Mouse (Mus musculus) T-cell, adult 2 months (primary cell): Measurements from ENCODE around the gene Scamp4.

Experiments used
- DNase-seq: peaks from one replicate; pipeline ENCODE4 v3.0.0; 2022; ENCODE audit warnings: low spot score

Scamp4 gene

DNA sequence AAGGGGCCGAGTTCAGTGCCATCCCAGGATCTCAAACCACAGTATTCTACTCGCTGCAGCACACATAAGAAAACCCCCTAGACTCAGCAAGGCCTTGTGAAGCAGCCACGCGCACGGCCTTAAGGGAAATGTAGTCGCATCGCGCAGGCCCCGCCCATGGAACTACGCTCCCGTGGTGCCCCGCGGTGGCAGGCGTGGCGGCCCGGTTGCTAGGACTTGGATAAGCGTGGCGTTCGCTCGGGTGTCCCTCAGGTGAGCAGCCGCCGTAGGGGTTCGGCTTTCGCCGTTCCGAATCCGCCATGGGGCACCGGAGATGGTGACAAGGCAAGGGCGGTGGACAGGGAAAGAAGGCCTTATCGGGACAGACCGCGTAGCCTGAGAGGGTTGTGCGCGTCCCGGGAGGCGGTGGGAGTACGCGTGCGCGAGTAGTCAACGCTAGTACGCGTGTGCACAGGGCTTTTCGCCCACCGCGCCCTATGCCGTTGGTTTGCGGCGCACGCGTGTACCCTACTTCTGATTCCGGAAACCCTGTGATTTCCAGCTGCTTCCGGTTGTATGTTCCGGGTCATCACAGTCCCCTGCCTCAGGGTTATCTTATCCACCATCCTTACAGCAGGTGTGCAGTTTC lies at the start of gene Scamp4, which contains the start of gene Adat3:
TSS of gene Scamp4 (plus strand) at position 175 of the 628 bp plus-strand sequence.
TSS of gene Adat3 (plus strand) at position 183 of the 628 bp plus-strand sequence.
- peak; percentile 96 for DNase-seq

DNA sequence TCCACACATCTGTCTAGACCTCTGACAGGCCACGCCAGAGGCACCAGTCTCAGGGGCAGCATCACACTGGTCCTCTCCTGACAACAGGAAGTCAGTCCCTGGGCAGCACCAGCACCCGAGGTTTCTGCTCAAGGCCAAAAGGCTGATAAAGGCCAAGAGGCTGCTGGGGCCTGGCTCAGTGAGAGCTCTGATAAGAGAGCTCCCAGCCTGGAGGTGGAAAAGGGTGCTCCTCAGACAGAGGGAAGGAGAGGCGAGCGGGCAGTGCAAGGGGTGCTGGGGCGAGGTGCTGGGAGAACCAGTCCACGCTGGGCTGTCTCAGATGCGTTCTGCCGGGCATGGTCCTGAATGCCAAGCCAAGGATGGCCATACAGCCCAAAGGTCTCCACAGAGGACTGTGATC lies 49.1 kb upstream of the Scamp4 start:
- no peak for DNase-seq

DNA sequence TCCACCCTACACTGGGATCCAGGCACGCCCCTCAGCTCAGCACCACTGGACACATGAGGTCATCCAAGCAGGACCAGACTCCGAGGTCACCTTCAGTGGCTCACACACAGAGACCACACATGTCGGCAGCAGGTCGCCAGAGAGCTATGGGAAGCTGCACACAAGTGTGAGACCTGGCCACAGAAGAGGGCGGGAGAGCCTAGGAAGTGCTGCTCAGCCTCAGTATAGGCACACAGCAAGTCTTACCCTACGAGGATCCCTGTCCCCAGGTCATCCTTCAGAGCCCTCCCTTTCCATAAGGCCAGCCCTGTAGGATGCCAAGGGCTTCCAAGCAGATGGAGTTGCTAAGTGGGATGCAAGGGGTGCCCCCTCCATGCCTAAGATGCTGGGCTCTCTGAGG lies 48.7 kb upstream of the Scamp4 start:
- no peak for DNase-seq

DNA sequence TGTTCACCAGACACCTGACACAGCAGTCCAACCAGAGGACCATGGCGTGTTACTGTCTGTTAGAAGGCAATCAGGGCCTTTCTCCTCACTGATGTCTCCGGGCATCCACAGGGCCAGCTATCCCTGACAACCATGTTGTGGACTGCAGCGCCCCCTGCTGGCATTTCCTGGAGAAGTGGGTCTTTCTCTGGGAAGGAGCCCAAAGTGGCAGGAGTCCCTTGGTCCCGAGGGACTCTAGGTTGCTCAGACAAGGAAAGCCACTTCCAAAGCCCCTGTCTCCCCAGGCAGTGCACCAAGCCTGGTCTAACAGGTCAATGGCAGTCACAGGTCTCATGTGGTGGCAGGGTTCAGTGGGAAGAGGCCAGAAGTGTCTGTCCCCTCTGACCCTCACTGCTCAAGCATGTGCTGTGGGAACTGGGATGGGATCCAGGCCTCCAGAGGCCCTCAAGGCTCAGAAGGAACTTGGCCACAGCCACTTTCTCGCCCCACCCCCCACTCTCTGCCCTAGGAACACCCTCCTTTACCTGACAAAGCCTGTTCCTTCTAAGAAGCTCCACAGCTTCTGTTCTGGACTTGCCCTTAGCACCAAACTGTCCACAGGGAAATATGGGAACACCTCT lies 45.2 kb upstream of the Scamp4 start:
- peak; percentile 62 for DNase-seq

DNA sequence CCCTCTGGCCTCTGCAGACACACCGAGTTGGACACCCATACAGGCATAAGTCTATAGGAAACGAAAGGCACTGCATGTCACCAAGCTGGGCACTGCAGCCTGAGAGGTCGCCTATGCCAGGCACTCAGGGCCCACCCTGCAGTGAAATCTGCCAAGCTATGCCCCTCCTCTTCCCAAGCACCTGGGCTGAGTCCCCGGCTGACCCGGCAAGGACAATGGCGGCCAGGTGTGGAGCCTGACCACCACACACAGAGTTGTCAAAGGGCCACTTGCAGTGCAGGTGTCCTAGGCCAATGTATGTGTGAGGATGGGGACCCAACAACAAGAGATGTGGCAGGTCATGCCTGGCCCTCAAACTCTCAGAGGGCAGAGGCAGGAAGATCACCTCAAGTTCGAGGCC lies 43.2 kb upstream of the Scamp4 start:
- no peak for DNase-seq

DNA sequence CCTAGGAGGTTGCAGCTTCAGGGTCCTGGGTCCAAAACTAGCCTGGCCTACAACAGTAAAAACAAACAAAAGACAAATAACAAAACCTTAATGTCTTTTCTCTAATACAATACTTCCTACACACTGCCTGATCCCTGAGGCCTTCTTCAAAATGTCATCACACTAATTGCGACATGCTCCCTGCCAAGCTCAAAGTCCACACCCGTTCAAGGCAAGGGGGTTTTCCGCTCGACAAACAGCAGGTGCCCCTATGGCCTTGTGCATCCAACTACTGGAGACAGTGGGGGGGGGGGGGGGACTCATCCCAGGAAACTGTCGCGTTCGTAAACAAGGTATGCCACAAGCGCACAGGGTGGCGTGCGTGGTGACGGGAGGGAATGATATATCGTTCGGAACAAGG lies 42.1 kb upstream of the Scamp4 start:
- no peak for DNase-seq

DNA sequence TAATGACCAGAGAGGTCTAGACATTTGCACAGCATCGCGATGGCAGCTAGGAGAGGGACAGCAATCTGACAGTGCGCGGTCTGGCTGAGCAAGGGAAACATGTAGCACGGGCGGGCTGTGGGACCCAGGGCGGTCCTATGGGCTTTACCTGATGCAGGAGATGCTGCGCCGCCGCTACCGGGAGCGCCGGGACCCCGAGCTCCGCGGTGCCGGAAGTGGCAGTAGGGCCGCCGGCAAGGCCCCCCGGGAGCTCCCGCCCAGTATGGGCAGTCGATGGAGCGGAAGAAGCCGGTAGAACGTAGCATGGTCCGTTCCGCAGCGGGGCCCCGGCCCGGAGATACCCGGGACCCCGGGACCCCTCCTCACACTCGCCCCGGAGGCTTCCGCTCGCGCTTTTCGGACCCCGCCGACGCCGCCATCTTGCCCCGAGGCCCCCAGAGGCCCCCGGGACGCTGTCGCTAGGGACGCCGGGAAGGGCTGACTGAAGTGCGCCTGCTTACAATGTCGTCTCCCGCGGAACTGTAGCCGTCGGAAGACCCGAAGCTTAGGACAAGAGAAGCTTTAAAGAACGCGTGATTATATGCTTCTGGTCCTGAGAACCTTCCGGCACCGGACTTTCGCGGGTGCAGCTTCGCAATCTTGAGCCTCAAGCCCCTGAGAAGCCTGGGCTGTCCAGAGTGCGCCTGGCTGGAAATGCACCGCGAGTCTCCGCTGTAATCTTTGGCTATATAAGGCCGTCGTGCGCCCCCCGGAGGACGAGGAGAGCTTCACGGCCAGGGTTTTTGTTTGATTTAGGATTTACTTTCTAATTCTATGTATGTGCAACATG lies 41.3 kb upstream of the Scamp4 start, which contains the start of gene Rexo1:
TSS of gene Rexo1 (minus strand) at position 445 of the 829 bp plus-strand sequence.
- DNase-seq, result peak; percentile 92

DNA sequence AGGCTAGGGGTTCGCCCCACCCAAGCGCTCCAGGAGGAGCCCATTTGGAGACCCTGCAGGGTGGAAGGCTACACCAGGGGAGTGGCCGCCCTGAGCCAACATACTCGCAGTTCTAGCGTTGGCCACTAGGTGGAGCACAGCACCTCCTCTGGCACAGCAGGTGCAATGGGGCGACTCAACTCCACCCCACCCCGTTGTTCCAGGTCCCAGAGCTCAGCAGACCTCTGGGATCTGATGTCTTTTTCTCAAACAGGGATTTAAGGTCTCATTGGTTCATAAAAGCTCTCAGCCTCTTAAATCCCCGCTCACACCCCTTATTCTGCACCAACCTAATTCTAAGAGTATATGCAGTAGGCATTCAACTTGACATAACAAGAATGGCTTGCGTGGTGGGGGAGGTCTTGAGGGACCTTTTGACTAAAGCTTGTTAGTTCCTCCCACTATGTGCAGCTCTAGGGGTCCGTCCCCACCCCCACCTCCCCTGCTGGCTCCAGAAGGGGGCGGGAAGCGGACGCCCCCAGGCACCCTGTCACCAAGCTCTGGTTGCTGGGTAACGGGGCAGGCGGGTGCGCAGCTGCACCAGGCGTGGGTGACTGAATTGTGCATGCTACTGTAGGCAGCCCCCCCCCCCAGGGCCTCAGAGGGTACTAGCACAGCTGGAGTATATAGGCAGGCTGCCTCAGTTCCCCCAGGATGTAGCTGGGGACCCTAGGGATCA lies 36.1 kb upstream of the Scamp4 start:
- peak; percentile 81 for DNase-seq

DNA sequence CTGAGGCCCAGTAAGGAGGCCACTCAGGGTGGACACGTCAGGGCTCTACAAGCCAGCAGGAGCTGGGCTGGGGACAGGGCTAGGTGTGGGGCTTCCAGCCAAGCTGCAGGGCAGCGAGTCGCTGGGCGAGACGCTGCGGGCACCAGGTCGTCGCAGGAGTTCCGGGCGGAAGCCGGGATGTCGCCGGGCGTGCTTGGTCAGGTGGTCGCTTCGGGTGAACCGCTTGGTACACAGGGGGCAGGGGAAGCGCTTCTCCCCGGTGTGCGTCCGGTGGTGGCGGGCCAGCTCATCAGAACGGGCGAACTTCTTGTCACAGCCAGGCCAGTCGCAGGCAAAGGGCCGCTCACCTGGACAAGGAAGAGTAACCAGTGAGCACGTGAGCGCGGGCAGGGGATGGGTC lies 33.8 kb upstream of the Scamp4 start:
- no peak for DNase-seq

DNA sequence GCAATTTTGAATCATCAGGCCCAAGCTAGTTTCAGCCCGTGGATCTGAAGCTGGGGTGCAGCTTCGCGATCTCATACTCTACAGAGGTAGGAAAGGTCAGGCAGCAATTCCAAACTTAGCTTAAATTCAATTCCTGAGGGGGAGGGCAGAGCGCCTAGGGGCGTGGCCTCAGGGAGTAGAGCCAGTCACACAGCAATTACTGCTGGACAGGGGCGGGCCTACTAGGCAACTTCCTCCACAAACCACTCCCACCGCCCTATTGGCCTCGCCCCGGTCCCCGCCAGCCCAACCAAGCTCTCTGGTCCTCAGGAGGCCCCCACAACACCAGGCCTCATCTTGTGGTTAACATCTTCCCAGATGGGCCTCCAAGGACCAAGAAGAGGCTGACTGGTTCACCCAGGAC lies 33.0 kb upstream of the Scamp4 start:
- peak; percentile 31 for DNase-seq

DNA sequence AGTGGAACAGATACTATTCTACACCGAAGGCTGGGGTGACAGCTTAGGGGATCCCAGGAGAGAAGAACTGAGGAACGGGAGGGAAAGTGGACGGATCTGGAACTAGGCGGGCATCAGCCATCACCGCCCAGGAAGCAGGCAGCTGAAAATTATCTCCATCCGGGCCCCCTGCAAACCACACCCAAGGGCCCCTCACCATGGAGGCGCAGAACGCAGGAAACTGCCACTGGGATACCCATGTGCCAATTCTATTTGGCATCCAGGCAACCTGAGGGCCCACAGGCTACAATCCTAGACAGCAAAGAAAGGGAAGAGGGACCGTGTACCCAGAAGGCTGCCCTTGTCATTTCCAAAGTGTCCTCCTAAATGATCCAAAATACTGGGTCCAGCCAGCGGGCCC lies 32.3 kb upstream of the Scamp4 start:
- no peak for DNase-seq

DNA sequence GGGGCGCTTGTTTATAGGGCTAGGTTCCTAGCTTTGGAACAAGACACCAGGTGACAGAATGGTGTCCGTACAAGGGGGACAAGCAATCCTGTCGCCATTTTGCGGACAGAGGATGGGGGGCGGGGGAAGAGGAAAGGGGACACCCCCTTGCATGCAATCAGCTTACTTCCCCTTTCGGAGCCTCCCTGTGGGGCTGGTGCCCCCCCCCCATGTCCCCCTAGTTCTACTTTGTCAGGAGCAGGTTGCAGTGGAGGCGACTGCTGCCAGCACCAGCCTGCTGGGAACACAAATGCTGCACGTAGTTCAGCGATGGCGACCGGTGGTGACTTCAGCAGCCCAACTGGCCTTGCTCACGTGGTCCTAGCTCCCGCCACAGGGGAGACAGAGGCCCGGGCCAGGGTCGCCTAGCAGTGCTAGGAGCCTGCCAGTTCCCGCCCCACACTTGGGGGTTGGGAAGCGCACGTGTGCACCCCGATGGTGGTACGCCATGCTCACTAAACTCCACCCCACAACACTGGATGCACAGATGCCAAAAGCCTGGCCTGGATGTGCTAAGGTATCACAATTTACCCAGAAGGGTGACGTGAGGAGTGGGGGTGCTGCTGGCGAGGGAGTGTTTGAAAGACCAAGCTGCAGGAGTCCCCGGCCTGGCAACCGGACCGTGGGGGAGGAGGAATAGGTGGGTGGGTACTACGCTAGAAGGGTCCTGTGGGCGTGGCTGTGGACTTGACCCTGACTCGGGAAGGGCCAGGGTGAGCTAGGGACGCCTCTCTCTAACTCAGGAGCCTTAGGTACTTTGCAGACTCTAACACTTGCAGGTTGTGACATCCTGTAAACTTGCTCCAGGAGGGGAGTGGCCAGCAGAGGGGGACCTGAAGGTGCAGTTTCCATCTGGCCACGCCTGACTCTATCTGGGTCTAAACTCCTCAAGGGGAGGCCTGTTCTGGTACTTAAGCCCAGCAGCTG lies 31.5 kb upstream of the Scamp4 start:
- no peak for DNase-seq

DNA sequence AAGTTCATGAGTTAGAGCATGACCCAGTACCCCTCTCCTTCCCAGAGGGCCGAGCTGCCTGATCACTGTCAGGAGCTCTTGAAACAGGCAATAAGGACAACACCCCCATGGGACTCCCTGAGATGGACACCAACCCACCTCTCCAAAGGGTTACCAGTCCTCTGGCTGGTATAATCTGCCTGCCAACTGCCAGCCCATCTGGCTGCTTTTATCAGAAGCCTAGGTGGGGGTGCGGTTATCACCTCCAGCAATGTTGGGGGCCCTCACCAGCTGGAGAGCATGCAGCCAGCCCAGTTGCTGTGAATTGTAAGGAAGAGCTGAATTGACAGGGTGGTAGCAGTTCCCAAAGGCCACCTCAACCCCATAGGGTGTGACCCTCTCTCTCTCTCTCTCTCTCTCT lies 30.2 kb upstream of the Scamp4 start:
- no peak for DNase-seq

DNA sequence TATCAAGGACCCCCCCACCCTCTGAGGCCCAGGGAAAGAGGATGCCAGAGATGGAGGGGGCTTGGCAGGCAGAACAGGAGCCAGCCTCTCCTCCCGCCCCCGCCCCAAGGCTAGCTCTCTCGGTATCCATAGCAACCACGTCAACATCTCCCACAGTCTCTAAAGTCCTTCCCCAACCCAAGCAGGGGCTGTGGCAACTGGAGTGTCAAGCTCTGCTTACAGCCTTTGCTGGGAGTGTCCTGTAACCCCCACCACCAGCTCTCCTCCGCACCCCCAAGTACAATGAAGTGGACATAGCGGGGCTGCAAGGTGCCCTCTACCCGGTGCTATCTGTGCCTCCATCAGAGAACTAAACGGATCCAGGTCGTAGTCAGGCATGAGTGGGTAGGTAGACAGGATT lies 28.7 kb upstream of the Scamp4 start:
- DNase-seq, result no peak

DNA sequence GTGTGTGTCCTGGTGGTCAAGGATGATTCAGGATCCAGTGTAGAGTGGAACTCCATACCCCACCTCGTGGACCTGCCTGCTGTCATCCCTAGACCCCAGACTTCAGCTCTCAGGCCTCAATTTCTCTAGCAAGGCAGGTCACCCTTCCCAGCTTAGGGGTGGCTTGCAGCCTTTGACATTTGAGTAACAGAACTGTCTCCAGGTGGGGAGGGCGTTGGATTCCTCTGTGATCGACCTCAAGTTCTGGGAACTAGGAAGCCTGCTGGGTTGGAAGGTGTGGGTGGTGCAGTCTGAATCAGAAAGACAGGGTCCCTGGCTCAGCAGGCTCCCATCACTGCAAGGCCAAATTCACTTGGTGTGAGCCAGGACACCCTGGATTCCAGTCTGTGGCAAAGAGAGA lies 27.8 kb upstream of the Scamp4 start:
- no peak for DNase-seq

DNA sequence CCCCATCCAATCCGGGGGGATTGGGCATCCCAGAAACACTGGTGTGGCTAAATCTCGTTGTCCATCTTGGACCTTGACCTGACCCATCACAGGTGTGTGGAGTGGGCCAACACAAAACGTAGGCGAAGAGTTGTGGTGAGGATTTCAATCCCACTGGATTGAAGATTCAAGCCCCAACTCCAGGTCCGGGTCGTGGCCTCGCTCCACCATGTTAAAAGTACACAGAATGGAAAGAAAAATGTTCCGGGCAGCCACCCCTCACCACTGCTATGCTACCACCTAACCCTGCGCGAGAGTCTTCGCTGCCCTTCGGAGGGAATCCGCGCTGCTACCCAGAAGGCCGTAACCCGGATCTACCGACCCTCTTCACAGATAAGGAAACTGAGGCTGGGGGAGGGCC lies 26.7 kb upstream of the Scamp4 start:
- no peak for DNase-seq

DNA sequence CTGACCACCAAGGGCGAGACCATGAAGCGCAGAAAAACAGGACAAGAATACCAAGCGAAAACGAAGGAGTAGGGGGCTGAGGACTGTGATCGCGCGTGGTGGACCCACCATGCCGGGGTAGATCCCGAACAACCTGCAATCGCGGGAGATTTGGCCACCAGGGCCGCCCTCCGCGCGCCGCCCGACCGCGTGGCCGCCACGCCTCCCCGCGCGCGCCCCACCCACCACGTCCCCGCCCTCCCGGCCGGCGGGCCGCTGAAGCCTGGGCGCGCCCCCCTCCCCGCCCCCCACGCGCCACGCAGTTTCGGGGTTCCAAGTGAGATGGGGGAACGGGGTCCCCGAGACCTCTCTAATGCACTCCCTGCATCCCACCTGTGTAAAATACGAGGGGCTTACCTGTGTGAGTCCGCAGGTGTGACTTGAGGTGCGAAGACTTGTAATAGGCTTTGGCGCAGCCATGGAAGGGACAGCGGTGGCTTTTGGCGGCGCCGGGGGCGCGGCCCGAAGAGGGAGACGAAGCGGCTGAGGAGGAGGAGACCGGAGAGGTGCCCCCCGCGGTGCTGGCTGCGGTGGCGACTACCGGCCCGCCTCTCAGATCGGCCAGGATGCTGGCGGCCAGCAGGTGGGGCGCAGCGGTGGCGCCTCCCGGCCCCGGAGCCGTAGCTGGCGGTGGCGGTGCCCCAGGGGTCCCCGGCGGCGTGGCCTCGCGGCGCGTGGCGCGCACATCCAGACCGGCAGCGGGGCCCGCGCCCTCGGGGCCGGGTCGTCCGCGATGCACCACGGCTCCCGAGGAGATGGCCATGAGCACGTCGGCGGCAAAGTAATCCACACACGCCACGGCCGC lies 26.1 kb upstream of the Scamp4 start:
- DNase-seq, result peak; percentile 60

DNA sequence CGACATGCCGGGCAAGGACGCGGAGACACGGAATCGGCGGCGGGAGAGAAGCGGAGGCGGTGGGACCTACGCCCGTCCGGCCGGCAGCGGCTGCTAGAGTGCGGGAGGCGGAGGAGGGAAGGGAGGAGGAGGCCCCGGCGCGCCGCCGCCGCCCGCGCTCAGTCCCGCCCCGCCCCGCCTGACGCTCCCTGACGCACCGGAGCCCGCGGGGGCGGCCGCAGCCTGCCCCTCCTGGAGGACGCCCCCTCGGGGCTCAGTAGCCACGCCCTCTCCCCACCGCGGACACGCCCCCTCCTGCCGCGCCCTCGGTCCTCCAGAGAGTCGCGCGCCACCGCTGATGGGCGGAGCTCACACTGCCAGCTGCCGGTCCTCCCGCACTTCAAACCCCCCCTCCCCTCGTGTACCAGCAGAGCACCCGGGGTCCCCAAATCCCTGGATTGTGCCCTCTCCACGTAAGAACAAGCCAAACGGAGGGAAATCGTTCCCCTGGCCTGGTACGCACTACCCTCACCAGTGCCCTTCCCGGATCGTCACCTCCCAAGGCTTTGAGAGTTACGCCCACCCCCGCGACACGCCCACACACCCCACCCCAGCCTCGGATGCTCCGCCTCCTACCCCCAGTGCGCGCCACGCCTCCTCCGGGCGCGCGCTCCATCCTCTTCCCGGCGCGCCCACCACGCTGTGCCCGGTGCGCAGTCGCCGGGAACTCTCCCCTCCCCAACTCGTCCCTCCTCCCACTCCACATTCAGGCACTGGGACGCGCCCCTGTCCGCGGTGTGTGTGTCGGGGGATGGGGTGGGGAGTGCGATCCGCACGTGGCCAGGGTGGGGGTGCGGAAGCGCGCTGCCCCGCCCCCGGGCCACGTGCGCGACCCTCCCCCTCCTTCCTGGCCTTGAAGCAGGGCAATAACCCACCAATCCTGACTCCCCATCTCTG lies 25.2 kb upstream of the Scamp4 start, which contains the start of gene Klf16:
TSS of gene Klf16 (minus strand) at position 127 of the 936 bp plus-strand sequence.
- DNase-seq, result peak; percentile 99
